Mouse (Mus musculus) induced T-regulatory cell, adult 2 months (primary cell): Measurements from ENCODE around the gene Tmem269.

Source experiments
- DNase-seq: peaks from one replicate; pipeline ENCODE4 v3.0.0-alpha.2; 2012; ENCODE audit warnings: low read depth

Tmem269 gene

DNA sequence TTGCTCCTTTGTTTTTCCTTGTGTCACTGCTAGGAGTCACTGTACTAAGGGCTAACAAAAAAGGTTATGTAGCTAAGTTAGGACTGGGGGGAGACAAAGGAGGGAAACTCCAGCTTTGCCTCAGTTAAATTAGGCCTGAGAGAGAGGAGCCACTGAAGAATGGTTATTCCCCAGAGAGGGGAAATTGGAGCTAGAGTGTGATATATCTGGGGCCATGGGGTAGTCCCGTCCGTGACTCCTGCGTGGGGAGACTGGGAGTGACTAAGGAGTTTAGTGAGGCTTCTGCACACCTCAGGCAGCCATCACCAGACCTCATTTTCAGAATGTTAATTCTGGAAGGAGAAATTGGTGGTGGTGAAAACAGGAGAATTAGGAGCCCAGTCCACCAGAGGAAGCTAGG, 16.3 kb upstream of the Tmem269 start:
- DNase-seq = peak; percentile 12

DNA sequence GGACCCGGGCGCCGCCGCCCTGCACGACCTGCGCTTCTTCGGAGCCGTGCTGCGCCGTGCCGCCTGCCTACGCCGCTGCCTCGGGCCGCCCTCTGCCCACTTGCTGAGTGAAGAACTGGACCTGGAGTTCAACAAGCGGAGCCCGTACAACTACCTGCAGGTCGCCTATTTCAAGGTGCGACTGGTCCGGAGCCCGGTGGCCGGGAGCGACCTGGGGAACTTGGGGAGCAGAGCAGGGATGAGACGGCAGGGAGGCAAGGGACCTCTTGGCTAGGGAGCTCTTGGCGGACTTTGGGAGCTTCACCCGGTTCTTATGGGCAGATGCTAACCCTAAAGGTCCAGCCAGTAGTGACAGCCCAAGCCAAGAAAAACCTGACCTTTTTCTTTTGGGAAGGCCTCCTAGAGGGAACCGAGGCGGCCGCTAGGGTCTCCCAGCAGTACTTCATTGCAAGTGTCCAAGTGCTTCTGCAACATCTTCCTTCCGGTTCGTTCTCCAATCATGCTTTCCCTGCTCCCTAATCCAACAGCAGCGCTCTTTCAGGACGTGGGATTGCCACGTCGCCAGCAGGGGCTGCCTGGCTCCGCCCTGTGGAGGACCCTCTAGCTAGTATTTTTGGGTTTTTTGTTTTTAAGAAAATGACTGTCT, 15.4 kb upstream of the Tmem269 start:
- peak; percentile 51 for DNase-seq

DNA sequence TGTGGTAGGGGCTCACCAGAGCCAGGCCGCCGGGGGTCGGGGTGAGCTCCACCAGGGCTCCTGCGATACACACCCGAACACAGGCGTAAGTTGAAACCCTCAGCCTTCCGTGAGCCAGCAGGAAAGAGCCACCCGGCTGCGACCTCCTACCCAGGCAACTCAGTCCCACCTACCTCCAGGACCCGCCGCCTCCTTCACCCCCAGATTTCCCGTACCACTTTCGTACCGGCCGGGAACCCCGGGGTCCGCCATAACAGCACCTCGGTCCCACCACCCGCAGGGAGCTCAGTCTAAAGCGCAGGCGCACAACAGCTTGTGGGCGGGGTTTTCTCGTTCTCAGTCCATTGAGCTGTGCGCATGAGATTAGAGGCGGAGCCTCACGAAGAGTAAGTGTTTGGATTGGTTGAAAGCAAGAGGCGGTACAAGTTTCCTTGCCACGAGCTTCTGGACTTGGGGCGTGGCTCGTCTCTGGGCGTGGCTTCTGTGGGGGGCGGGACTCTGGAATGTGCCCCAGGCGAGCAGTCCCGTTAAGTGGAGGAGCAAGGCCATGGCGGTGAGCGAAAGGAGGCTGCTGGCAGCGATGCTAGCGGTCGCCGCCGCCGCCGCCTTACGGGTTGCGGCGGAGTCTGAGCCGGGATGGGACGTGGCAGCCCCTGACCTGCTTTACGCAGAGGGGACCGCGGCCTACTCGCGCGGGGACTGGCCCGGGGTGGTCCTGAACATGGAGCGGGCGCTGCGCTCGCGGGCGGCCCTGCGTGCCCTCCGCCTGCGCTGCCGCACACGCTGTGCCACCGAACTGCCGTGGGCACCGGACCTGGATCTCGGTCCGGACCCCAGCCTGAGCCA, 14.6 kb upstream of the Tmem269 start, which contains the start of the genes AU022252 and P3h1:
Gene AU022252 (minus strand): TSS at position 303 of the 846 bp plus-strand sequence.
Gene P3h1 (plus strand): TSS at position 506 of the 846 bp plus-strand sequence.
- DNase-seq = peak; percentile 100

DNA sequence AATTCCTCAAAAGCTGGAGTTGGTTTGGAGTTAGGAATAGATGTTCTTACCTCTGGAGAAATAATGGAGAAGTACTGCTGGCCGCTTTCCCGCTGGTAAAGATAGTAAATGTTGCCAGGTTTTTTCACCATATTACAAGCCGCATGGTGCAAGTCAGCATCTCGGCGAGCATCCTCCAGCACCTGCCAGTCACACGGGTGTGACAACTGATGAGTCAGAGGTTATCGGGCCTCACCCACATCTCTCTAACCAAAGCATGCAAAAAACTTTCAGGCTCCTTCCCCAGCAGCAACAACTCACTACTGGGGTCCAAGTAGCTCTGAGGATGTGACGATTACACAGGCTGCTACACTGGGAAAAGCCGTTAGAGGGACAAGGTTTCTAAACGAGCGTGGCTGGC, 8.7 kb upstream of the Tmem269 start:
- no peak for DNase-seq

DNA sequence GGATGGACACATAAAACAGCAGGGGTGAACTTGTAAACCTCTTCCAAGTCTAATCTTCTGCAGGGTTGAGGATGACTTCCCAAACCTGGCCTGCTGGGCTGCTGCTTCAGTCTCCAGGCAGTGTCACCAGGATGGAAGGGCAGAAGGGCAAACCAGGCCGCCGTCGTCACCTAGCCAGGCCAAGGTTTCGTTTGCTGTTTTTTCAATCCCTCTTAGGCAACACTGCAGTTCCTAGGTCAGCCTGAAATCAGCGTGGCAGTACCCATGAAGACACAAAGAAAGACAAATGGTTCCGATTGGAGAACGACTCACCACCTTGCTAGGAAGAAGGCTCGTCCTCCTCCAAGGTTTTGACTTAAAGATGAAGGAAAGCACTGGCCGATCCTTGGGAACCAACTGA, 7.7 kb upstream of the Tmem269 start:
- no peak for DNase-seq

DNA sequence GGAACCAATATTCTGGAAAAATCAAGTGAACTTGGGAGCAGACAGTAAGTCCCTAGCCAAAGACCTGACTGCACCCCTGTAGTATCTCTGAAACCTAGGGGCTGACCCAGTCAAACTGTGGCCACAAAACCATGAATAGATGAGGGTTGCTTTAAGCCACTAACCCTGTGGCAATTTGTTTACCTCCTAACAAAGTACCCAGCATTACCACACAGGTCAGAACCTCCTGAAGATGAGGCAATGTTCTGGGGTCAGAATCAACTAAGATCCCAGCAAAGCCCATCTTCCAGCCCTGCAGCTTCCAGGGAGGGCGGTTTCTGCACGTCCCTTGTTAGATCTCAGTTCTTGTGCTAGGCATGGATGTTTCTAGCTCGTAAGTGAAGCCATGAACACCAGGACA, 6.5 kb upstream of the Tmem269 start:
- no peak for DNase-seq

DNA sequence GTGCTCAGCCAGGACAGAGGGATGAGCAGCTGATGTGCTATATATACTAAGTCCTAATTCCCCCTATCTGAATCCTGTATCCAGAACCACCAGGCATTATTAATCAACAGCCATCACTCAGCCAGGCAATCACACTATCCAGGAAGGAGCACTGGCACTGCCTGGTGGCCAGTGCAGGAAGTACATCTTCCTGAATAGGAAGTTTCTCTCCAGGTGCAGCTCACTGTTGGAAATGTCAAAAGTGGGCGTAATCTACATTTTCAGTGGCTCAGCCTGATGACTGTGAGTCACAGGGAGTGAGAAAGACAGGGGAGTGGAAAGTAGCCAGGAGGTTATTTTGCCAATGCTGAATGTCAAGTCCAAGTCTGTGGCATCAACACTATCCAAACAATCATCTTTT, 5.7 kb upstream of the Tmem269 start:
- DNase-seq = peak; percentile 59

DNA sequence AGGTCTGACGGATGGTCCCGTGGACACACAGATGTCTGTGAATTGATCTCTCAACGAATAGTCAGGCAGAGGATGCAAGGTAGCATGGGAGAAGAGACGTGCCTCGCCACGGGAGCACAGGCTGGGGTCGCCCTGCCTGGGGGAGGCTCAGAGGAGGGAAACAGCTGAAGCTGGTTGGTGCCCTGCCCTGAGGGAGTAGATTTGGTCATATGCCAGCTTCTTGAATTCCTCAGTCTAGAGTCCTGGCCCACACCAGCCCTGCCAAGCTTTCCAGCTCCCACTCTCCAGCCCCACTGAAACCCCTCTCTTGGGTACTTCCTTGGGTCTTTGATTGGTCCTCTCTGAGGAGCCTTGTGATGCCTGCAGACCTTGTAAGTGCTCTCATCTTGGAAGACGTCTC, 1.4 kb downstream of the Tmem269 start:
- no peak for DNase-seq

DNA sequence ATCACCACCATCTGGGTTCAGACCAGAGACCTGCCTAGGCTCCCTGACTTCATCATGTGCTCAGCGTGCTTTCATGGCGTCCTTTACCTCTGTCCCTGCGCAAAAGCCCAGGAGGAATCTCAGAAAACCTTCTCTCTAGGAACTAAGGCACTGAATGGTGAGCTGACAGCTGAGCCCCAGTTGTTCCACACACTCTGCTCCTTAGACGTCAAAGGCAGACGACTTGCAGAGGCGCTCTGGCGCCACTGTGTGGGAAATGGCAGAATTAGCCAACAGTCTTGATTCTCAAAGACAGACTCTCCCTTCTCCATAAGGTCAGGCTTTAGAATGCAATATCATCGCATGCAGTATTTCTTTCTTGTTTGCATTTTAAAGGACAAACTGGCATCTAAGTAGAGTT, 13.3 kb downstream of the Tmem269 start:
- DNase-seq = peak; percentile 60

DNA sequence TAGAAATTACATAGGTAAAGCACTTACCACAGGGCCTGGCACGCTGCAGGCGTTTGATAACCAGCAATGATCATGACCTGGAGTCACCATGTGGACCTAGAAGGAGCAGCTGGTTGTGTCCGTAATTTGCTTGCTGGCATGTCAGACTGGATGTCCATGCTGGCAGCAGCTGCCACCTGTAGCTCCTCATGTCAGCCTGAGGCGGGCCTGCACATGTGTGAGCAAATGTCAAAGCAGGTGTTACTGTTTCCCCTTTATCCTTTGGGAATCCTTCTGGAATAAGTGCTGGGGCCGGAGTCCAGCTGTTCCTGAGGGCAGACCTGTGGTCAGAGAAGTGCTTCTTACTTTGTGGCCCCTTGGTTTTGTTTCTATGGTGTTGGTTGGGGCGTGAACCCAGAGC, 19.9 kb downstream of the Tmem269 start:
- DNase-seq = no peak

DNA sequence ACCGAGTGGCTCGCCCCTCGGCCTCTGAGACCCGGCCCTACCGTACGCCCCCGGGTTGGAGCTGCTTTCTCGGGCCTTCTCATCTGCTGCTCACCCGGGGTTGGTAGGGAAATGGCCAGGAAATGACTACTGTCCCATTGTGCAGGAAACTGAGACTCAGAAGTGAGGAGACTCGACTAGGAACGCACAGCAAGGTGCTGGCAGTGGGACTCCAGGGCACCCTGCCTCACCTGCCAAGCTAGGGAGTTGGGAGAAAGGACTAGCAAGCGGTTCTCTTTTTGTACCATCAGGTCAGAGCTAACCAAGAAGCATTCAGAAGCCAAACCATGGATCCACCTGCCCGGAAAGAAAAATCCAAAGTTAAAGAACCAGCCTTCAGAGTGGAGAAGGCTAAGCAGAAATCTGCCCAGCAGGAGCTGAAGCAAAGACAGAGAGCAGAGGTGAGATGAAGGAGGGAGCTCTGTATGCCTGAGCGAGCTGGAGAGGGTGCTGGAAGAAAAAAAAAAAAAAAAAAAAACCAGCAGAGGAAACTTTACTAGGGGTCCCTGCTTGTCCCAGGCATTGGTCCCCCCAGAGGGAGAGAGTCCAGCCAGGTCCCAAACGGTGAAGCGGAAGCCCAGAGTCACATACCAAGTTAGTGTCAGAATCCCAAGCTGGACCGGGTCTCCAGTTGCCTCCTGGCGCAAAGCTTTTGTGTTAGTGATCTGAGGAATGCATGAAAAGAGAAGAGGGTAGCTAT, 22.3 kb downstream of the Tmem269 start:
- no peak for DNase-seq

DNA sequence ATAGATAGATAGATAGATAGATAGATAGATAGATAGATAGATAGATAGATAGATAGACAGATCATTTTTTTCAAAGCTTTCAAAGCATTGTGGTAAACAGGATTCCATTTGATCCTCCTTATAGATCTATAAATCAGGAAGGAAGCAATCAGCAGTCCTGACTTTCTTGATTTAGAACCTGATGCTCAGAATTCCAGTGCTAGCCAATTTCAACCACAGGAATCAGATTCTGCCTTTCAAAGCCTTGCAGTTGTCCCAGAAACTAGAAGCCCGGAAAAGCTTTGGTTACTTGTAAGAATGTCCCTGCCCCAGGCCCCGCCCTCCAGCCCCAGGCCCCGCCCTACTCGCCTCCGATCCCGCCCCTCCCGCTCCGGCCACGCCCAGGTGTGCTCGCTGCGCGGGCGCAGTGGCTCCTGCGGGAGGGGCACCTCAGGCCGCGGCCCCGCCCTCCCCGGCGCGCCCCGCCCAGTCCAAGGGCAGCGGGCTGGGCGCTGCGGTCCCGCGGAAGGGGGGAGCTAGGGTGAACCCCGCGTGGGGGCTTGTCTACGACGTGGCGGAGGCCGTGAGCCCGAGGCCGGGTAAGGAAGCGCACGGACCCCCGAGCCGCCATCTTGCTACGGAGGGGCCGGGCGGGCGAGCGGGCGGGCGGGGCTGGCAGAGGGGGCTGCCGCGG, 23.0 kb downstream of the Tmem269 start, which contains the start of gene Svbp:
Gene Svbp (plus strand): TSS at position 398 of the 673 bp plus-strand sequence.
- DNase-seq = peak; percentile 95

DNA sequence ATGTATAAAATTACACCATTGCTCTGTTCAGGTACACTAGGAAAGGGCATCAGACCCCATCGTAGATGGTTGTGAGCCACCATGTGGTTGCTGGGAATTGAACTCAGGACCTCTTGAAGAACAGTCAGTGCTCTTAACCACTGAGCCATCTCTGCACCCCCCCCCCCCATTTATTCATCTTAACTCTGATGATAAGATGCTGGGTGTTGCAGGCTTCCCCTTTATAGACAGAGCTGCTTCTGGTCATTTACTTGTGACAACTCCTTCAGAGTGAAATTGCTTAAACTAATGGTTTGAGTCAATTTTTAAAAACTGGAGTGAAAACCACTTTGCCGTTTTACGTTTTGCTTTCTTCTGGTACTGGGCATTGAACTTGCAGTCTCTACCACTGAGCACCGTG, 25.3 kb downstream of the Tmem269 start:
- DNase-seq = no peak

DNA sequence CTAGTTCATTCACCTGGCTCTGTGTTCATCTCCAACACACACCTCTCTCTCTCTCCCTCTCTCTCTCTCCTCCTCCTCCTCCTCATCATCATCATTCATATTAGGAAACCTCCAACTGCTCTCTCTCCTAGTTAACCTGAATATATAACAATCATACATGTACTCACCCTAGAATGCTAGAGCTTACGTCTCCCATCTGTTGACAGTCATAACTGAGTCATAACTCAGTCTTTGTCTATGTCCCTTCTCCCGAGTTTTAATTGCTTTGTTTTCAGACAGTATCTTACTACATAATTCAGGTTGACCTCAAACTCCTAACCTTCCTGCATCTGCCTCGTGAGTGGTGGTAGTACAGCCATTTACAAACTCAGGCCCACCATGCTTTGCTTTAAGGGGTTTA, 26.7 kb downstream of the Tmem269 start:
- DNase-seq = no peak

DNA sequence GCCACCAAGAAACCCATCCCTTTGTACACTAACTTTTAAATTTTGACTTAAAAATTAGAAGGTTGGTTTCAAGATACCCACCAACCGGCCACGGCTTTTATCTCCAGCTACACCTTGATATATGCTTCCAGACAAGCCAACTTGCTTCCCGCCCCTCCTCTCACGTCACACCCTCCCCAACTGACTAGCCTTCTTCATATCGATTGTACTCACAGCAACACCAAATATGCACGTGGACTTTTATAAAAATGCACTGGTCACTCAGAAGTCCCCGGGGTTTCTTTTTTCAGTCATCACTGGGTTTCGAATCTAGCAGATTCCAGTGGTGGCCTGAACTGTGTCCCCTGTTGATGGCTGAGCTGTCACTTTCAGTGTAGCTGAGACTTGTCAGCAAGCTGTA, 27.4 kb downstream of the Tmem269 start:
- no peak for DNase-seq

DNA sequence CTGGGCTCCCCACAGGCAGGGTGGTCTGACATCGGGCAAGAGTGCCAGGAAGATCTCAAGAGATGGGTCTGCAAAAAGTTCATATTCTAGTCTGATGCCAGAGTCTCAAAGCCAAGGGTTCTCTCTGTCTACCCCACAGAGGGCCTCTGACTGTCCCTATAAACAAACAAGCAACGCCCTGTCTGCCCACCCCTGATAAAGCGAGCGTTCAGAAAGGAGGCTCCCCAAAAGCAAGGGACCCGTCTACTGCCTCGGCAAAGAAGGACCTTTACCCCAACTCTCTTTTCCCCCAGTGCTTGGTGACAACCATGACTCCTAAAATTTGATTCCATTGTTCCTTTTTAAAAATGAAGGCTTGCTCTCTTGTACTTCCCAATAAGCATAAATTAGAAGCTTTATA, 28.2 kb downstream of the Tmem269 start, which contains the start of gene Ermap:
Gene Ermap (minus strand): TSS at position 148 of the 400 bp plus-strand sequence.
- DNase-seq = no peak

DNA sequence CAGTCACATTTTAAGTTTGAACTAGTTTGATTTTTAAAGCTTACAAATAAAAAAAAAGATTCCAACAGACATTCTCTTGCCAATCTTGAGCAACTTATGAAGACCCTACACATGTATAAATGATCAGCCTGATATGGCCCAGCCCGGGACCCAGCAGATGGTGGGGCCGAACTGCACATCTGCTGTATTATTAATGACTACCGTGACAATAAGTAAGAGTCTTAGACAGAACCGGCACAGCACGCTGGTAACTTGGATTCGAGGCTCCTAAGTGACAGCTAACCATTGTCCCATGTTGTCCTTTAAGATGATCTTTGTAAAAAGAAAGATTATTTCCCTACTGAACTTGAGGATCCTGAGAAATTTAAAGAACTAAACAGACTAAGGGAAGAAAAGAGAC, 28.6 kb downstream of the Tmem269 start:
- no peak for DNase-seq

DNA sequence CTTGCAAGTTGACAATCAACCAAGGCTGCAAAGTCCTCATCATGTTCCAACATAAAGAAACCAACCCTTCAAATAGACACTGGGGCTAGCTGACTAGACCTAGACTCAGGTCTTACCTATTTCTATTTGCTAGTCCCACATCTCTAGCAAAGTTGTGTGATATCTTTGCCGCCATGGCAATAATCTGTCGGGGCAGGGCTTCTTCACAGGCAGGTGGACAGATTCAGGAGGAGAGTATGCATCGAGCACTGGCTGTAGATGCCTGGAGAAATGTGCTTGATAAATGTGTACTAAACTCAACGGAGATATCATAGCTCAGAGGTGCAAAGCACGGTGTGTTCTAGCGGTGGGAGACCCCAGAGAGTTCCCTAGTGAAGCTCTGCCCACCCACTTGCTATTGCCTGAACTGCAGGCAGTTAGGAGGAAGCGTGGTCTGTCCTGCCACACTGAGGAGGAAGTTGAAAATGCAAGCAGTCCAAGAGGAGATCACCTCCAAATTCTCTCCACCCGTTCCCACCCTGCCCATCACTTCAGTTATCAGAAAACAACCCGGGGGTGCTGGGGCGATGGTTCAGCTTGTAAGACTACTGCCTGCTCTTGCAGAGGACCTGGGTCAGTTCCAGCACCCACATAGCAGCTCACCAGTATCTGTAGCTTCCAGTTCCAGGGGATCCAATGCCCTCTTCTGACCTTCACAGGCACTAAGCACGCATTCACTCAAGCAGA, 29.8 kb downstream of the Tmem269 start:
- no peak for DNase-seq

DNA sequence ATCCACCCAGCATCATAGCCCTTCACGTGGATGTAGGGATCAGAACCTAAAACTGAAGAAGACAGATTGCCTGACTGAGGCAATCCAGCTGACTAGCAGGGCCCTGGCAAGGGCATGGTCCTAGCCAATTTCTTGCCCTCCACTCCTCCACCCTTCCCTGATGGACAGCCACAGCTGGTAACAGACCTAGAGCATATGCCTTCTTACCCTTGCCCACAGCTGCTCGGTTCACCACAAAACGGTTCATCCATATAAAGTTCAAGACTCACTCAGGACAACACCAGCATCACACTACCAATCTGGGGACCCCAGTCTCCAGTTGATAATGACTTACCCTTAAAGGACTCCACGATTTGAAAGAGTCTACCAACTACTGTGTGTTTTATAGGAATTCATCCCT, 32.2 kb downstream of the Tmem269 start:
- DNase-seq = no peak

DNA sequence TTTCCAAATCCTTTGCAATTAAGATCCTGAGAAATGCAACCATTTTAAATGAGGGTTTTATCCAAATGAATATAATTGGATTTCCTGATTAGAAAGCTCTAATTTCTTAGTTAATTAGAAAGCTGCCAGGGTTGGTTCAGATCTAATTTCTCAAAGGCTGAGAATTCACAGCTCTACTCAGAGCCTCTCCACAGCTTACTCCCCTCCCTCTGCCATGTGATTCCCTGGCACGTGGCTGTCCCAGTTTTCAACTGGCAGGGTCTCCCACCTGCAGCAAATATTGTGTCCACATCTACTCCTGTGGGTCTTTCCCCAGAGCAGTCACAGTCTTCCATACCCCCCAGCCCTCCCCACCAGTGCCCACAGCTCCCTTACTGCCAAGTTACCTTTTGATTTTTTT, 34.5 kb downstream of the Tmem269 start:
- no peak for DNase-seq

DNA sequence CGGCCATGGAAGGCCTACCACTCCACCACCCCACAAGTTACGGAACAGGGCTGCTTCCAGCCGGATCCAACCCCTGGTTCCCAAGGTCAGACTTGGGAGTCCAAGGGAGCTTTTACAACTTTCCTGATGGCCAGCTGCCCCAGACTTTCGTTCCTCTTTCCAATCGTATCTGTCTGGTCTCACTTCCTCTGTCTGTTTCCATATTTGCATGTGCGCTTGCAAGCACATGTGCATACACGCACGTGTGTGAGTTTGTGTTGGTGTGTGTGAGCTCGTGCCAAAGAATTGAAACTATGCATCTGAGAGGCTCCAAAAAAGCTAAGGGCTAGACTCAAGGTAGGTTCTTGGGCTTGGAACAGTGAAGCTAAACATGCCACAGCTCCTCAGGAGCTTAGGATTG, 36.6 kb downstream of the Tmem269 start:
- DNase-seq = no peak
